Mouse (Mus musculus) bone marrow macrophage, adult 2 months (primary cell): Measurements from ENCODE around the gene Ptp4a2.

ENCODE experiments used
- CTCF ChIP-seq: IDR thresholded peaks from 2 replicates; pipeline ENCODE4 v1.5.1; 2012; ENCODE audit warnings: low read depth, mild to moderate bottlenecking, low read length, moderate library complexity
- POLR2A ChIP-seq: IDR thresholded peaks from 2 replicates; pipeline ENCODE4 v1.6.1; 2012; ENCODE audit warnings: mild to moderate bottlenecking, low read depth, low read length, borderline replicate concordance

DNA sequence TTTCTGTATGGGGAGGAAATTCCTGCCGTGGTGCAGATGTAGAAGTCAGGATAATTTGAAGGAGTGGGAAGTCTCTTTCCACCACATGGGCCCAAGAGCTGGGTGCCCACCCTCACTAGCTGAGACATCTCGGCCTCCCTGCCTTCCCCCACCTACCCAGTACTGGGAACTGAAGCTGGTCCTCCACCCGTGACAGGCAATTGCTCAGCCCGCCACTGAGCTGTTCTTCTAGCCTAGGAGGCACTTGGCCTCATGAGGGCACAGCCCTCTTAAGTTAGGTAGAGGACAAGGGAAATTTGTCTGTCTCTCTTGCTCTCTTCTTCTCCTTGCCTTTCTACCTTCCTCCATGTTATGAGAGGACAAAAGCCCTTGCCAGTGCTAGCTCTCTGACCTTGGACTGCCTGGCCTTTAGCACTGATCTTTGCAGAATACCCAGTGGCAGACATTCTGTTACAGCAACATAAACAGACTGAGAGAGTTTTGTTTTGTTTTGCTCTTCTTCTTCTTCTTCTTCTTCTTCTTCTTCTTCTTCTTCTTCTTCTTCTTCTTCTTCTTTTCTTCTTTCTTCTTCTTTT, 68.3 kb downstream of the Ptp4a2 start:
- no peak for TF ChIP-seq CTCF
- TF ChIP-seq POLR2A = no peak
